Mouse (Mus musculus): ENCODE measurements around the gene Znfx1.

Znfx1 gene

DNA sequence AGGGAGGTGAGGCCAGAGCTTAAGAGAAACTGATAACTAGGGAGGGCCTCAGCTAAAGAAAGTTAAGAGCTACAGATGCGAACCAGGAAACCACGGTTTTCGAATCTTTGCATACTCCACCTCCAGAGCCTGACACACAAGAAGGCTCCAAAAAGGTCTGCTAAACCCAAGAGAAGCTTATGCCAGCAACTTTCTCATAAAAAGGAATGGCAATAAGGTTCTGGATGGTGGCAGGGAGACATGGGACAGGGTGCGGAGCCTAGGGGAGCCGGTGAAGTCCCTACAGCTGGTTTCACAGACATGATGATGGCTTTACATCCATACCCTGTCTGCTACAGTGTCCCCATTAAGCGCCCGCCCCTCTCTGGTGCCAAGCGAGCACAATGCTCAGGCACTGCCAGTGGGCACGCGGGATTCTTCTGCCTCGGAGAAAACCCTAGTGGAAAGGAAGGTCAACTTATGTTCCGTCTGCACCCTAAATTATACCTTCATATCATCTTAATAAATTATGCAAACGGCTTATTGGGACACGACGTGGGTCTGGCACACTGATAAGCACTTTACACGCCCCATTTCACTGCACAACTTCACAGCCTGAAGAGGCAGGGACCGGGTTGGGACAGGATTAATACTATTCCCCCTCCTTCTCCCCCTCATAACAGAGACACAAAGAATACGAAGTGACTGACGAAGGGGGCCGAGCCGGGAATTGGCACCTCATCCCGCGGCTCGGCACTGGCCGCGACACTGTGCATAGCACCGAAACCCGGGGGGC is 67.6 kb downstream of the Znfx1 start:
- DNase-seq (ENCODE audit: low spot score), result peak; percentile 15

DNA sequence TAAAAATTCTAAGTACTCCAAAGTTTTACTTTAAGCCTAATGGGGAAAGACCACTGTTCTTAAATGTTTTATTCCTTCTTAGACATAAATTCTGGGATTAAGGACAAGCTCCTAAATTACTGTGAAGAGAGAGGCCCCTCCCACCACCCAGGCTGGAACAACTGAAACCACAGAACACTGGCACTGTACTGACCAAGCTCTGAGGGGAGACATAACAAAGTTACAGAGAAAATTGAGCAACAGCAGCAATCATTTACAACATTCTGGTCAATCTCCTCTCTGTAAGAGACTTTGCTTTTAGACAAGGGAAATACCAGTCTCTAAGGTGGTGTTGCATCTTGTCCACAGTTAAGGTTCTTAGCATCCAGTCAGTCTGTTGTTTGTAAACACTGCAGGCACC is 70.9 kb downstream of the Znfx1 start:
- DNase-seq (ENCODE audit: low spot score), result no peak

GRCm38 (mm10) chr2:166990861-166991260 is 72.0 kb downstream of the Znfx1 start:
- DNase-seq (ENCODE audit: low spot score), result no peak
